Mouse (Mus musculus): Measurements from ENCODE around the gene Mapre1. TPM values are rescaled to one million over a fixed set of nuclear protein-coding genes. Genes with fewer than 3 reads are reported as not detected.
A peak's percentile ranks its signal among the peaks of the same experiment; 100 is the strongest.
"Not testable (repeated sequence)": the region's sequence is repeated elsewhere in the genome, so short reads cannot be mapped to it uniquely, and the experiment has no call there.

The Mapre1 gene
- polyA plus RNA-seq (2012; rRNA removed): 1.5 and 3.8 TPM in 2 replicates

- TF ChIP-seq CTCF (IDR thresholded peaks at IDR 0.05; ENCODE audit: extremely low read depth, insufficient read length, insufficient replicate concordance, low read depth, low read length) (no peak), POLR2A (IDR thresholded peaks at IDR 0.05; ENCODE audit: low read depth, low read length) (peak; percentile 57)
- H3K4me3 ChIP-seq (ENCODE audit: low read depth, low read length): peak within 1 kb of the TSS; percentile 97
- H3K36me3 ChIP-seq (ENCODE audit: control insufficient read depth, insufficient read depth, low read length): no peaks in the 10 kb centered on the region
- no peaks in the 10 kb centered on the region for H3K27me3 ChIP-seq (ENCODE audit: control insufficient read depth, insufficient read depth, low read length)
- H3K27ac ChIP-seq (ENCODE audit: insufficient read depth, low read depth, low read length): peak within 1 kb of the TSS; percentile 48
- peaks cover 20% of the 10 kb centered on the region; the same call in 1 of the 2 replicates for H3K4me1 ChIP-seq (ENCODE audit: control insufficient read depth, insufficient read depth, insufficient read length, low read length)
- WGBS: 10% methylated on average over 57 of the region's 58 CpGs
Observed at GRCm38 (mm10) chr2:153740500-153741436, at the start of gene Mapre1. Gene Mapre1, plus strand, starts transcription at chr2:153741274.

GRCm38 (mm10) chr2:153693413-153693812 lies 47.7 kb upstream of the Mapre1 start:
- H3K4me3 ChIP-seq (ENCODE audit: low read depth, low read length); H3K27ac ChIP-seq (ENCODE audit: insufficient read depth, low read depth, low read length); H3K4me1 ChIP-seq (ENCODE audit: control insufficient read depth, insufficient read depth, insufficient read length, low read length); H3K36me3 ChIP-seq (ENCODE audit: control insufficient read depth, insufficient read depth, low read length); H3K27me3 ChIP-seq (ENCODE audit: control insufficient read depth, insufficient read depth, low read length): not testable (repeated sequence)
- 43% methylated on average over 7 of the region's 7 CpGs for WGBS

- TF ChIP-seq POLR2A (IDR thresholded peaks at IDR 0.05; ENCODE audit: low read depth, low read length) (no peak), CTCF (IDR thresholded peaks at IDR 0.05; ENCODE audit: extremely low read depth, insufficient read length, insufficient replicate concordance, low read depth, low read length) (peak; percentile 96)
- whole genome bisulfite sequencing: 63% methylated on average over 19 of the region's 19 CpGs
Observed at GRCm38 (mm10) chr2:153694462-153695085, 46.5 kb upstream of the Mapre1 start.

GRCm38 (mm10) chr2:153696352-153696751 lies 44.7 kb upstream of the Mapre1 start, which contains the start of gene Dnmt3c:
Gene Dnmt3c, plus strand, starts transcription at chr2:153696652.
- Histone ChIP-seq H3K27me3 (ENCODE audit: control insufficient read depth, insufficient read depth, low read length) (no peaks in the 10 kb centered on the region), H3K4me1 (ENCODE audit: control insufficient read depth, insufficient read depth, insufficient read length, low read length) (no peaks in the 10 kb centered on the region), H3K4me3 (ENCODE audit: low read depth, low read length) (no peak within 1 kb of the TSS), H3K36me3 (ENCODE audit: control insufficient read depth, insufficient read depth, low read length) (no peaks in the 10 kb centered on the region), H3K27ac (ENCODE audit: insufficient read depth, low read depth, low read length) (no peak within 1 kb of the TSS)
- no peak for TF ChIP-seq POLR2A (IDR thresholded peaks at IDR 0.05; ENCODE audit: low read depth, low read length)
- no peak for TF ChIP-seq CTCF (IDR thresholded peaks at IDR 0.05; ENCODE audit: extremely low read depth, insufficient read length, insufficient replicate concordance, low read depth, low read length)

More at GRCm38 (mm10) chr2:153694462-153695085, 46.5 kb upstream of the Mapre1 start:
- H3K4me1 ChIP-seq (ENCODE audit: control insufficient read depth, insufficient read depth, insufficient read length, low read length): no peaks in the 10 kb centered on the region
- H3K27ac ChIP-seq (ENCODE audit: insufficient read depth, low read depth, low read length): no peak overlapping the region
- no peaks in the 10 kb centered on the region for H3K36me3 ChIP-seq (ENCODE audit: control insufficient read depth, insufficient read depth, low read length)
- H3K27me3 ChIP-seq (ENCODE audit: control insufficient read depth, insufficient read depth, low read length): no peaks in the 10 kb centered on the region
- H3K4me3 ChIP-seq (ENCODE audit: low read depth, low read length): no peak overlapping the region

GRCm38 (mm10) chr2:153703389-153703788 lies 37.7 kb upstream of the Mapre1 start:
- H3K4me3 ChIP-seq (ENCODE audit: low read depth, low read length): no peak overlapping the region
- TF ChIP-seq CTCF (IDR thresholded peaks at IDR 0.05; ENCODE audit: extremely low read depth, insufficient read length, insufficient replicate concordance, low read depth, low read length) (no peak), POLR2A (IDR thresholded peaks at IDR 0.05; ENCODE audit: low read depth, low read length) (no peak)
- no peak overlapping the region for H3K27ac ChIP-seq (ENCODE audit: insufficient read depth, low read depth, low read length)
- no peaks in the 10 kb centered on the region for H3K36me3 ChIP-seq (ENCODE audit: control insufficient read depth, insufficient read depth, low read length)
- no peaks in the 10 kb centered on the region for H3K4me1 ChIP-seq (ENCODE audit: control insufficient read depth, insufficient read depth, insufficient read length, low read length)
- WGBS: 62% methylated on average over 6 of the region's 6 CpGs
- H3K27me3 ChIP-seq (ENCODE audit: control insufficient read depth, insufficient read depth, low read length): no peaks in the 10 kb centered on the region

- H3K27ac ChIP-seq (ENCODE audit: insufficient read depth, low read depth, low read length): no peak overlapping the region
- WGBS: 41% methylated on average over 8 of the region's 8 CpGs
- no peak overlapping the region for H3K4me3 ChIP-seq (ENCODE audit: low read depth, low read length)
- no peaks in the 10 kb centered on the region for H3K27me3 ChIP-seq (ENCODE audit: control insufficient read depth, insufficient read depth, low read length)
- no peaks in the 10 kb centered on the region for H3K36me3 ChIP-seq (ENCODE audit: control insufficient read depth, insufficient read depth, low read length)
- TF ChIP-seq CTCF (IDR thresholded peaks at IDR 0.05; ENCODE audit: extremely low read depth, insufficient read length, insufficient replicate concordance, low read depth, low read length) (peak; percentile 58; the same call in 1 of the 2 replicates), POLR2A (IDR thresholded peaks at IDR 0.05; ENCODE audit: low read depth, low read length) (no peak)
- no peaks in the 10 kb centered on the region for H3K4me1 ChIP-seq (ENCODE audit: control insufficient read depth, insufficient read depth, insufficient read length, low read length)
Observed at GRCm38 (mm10) chr2:153710701-153711330, 30.3 kb upstream of the Mapre1 start.

GRCm38 (mm10) chr2:153712646-153713091 lies 28.4 kb upstream of the Mapre1 start:
- Histone ChIP-seq H3K27ac (ENCODE audit: insufficient read depth, low read depth, low read length) (no peak overlapping the region), H3K4me3 (ENCODE audit: low read depth, low read length) (no peak overlapping the region), H3K4me1 (ENCODE audit: control insufficient read depth, insufficient read depth, insufficient read length, low read length) (no peaks in the 10 kb centered on the region), H3K36me3 (ENCODE audit: control insufficient read depth, insufficient read depth, low read length) (no peaks in the 10 kb centered on the region), H3K27me3 (ENCODE audit: control insufficient read depth, insufficient read depth, low read length) (no peaks in the 10 kb centered on the region)
- no peak for TF ChIP-seq POLR2A (IDR thresholded peaks at IDR 0.05; ENCODE audit: low read depth, low read length)
- TF ChIP-seq CTCF (IDR thresholded peaks at IDR 0.05; ENCODE audit: extremely low read depth, insufficient read length, insufficient replicate concordance, low read depth, low read length): no peak
- WGBS: 58% methylated on average over 3 of the region's 3 CpGs

Data from small intestine, adult 2 months (tissue).